Mouse (Mus musculus): Measurements from ENCODE around the gene Smg5.

- TF ChIP-seq POLR2A (IDR thresholded peaks at IDR 0.05; ENCODE audit: low read depth, low read length) (no peak), CTCF (conservative IDR thresholded peaks at IDR 0.05; ENCODE audit: insufficient read depth, insufficient read length, low read depth, low read length) (no peak)
Observed at GRCm38 (mm10) chr3:88395288-88395687, 59.2 kb downstream of the Smg5 start.
